Comparison of ENCODE assay signal across 12 mouse cellular contexts in genomic region chr2:28842042-28842441, GRCm38 (mm10). TPM values are rescaled to one million over a fixed set of nuclear protein-coding genes. Genes with fewer than 3 reads are reported as not detected.
A peak's percentile ranks its signal among the peaks of the same experiment; 100 is the strongest.
DNase-seq lines count a peak whose midpoint lies in the region; ATAC-seq lines count a peak whose summit lies in the region.
"Had no signal": no experiment of that assay in that cellular context is flagged by ENCODE, and none has a peak within 500 bp of the region (broad histone marks: within the 10 kb centered on the region; RNA-seq: fewer than 3 reads in every experiment).

No protein-coding gene starts in this region.

- H3K9ac ChIP-seq in heart, embryonic 11.5 days (ENCODE audit: low read depth, low read length), result no peak overlapping the region
- no peak overlapping the region for H3K9ac ChIP-seq in neural tube, embryonic 12.5 days
- H3K9ac ChIP-seq in limb, embryonic 15.5 days, result no peak overlapping the region

- H3K9me3 ChIP-seq in heart, embryonic 11.5 days (replicated peaks; ENCODE audit: control insufficient read depth, low read length), result no peaks in the 10 kb centered on the region
- H3K9me3 ChIP-seq in neural tube, embryonic 12.5 days, result no peaks in the 10 kb centered on the region
- H3K9me3 ChIP-seq in limb, embryonic 15.5 days, result no peaks in the 10 kb centered on the region

- H3K4me2 ChIP-seq in heart, embryonic 11.5 days, result peak overlapping the region; percentile 96; the same call in 1 of the 2 replicates
- H3K4me2 ChIP-seq in neural tube, embryonic 12.5 days (replicated peaks), result peak overlapping the region; percentile 87
- H3K4me2 ChIP-seq in limb, embryonic 15.5 days, result peak overlapping the region; percentile 78; the same call in 1 of the 2 replicates

- H3K27ac ChIP-seq in heart, embryonic 11.5 days (ENCODE audit: low read depth, low read length), result no peak overlapping the region
- H3K27ac ChIP-seq in neural tube, embryonic 12.5 days, result no peak overlapping the region
- H3K27ac ChIP-seq in limb, embryonic 15.5 days, result no peak overlapping the region

- H3K4me1 ChIP-seq in heart, embryonic 11.5 days (ENCODE audit: control insufficient read depth, insufficient read depth, low read length), result peaks cover 13% of the 10 kb centered on the region
- H3K4me1 ChIP-seq in neural tube, embryonic 12.5 days, result peaks cover 33% of the 10 kb centered on the region
- H3K4me1 ChIP-seq in limb, embryonic 15.5 days, result peaks cover 31% of the 10 kb centered on the region

- 0 out of 2 replicates have a peak, but pooled peaks cover 3% of the 10 kb centered on the region for H3K36me3 ChIP-seq in heart, embryonic 11.5 days (ENCODE audit: control insufficient read depth, insufficient read depth, low read length)
- H3K36me3 ChIP-seq in neural tube, embryonic 12.5 days, result peaks cover 20% of the 10 kb centered on the region
- peaks cover 26% of the 10 kb centered on the region for H3K36me3 ChIP-seq in limb, embryonic 15.5 days

- WGBS in heart, embryonic 11.5 days (ENCODE audit: insufficient replicate concordance), result 73% methylated on average over 3 of the region's 3 CpGs
- 92% methylated on average over 3 of the region's 3 CpGs for WGBS in neural tube, embryonic 12.5 days
- 77% methylated on average over 3 of the region's 3 CpGs for WGBS in limb, embryonic 15.5 days

- no peak for ATAC-seq in heart, embryonic 11.5 days (replicated peaks; ENCODE audit: insufficient number of reproducible peaks, low FRiP score, low TSS enrichment)
- ATAC-seq in neural tube, embryonic 12.5 days (ENCODE audit: low FRiP score, low read depth), result no peak
- ATAC-seq in limb, embryonic 15.5 days (ENCODE audit: insufficient number of reproducible peaks, low FRiP score, low TSS enrichment, low read depth), result no peak

- intact Hi-C loops in heart, postnatal 25 days (cut with DNase I), result loop anchor here (5.0 kb wide), 4 partner anchors 85 to 285 kb away; partner anchors contain the start of gene Tsc1

- H3K27me3 ChIP-seq in heart, embryonic 11.5 days (ENCODE audit: control insufficient read depth, insufficient read depth, low read length), result no peaks in the 10 kb centered on the region
- no peaks in the 10 kb centered on the region for H3K27me3 ChIP-seq in neural tube, embryonic 12.5 days (replicated peaks)
- no peaks in the 10 kb centered on the region for H3K27me3 ChIP-seq in limb, embryonic 15.5 days

- no peak overlapping the region for H3K4me3 ChIP-seq in heart, embryonic 11.5 days (ENCODE audit: low read depth, low read length)
- no peak overlapping the region for H3K4me3 ChIP-seq in neural tube, embryonic 12.5 days
- H3K4me3 ChIP-seq in limb, embryonic 15.5 days, result no peak overlapping the region

- no peak for DNase-seq in heart, postnatal 25 days (ENCODE audit: low spot score)
- DNase-seq in neural tube, embryonic 10.5 days (ENCODE audit: extremely low spot score, low spot score), result no peak
- DNase-seq in adrenal gland, adult 2 months, result no peak
- no peak for DNase-seq in cerebellum, postnatal 36 days
- no peak for DNase-seq in thymus, adult 18-20 months
- DNase-seq: cerebellum, adult 11-12 months; kidney, adult 8-10 months; lung, postnatal 36 days; thymus, postnatal 36 days had no signal

RNA-seq across cellular contexts. Expression of gene Ddx31, which starts 1.8 kb away (rescaled TPM):
- polyA plus RNA-seq in heart, embryonic 11.5 days (2014; fragmentation: Nextera tagmentation; extraction: Ambion mirVana), result 9.1 and 9.4 TPM in 2 replicates
- total RNA-seq in heart, postnatal 25 days (2021), result 1 to 10 TPM; 2.7 to 3.4 TPM
- 15.3 and 15.7 TPM in 2 replicates for polyA plus RNA-seq in neural tube, embryonic 12.5 days (2016; fragmentation: Nextera tagmentation; extraction: Ambion mirVana)
- polyA plus RNA-seq in limb, embryonic 15.5 days (2015; fragmentation: Nextera tagmentation; extraction: Ambion mirVana), result 14.7 and 14.8 TPM in 2 replicates
- 10 to 100 TPM; 10.1 to 10.6 TPM for total RNA-seq in adrenal gland, adult 2 months (2021)
- 3.5 and 6.3 TPM in 2 replicates for polyA plus RNA-seq in adrenal gland, adult 2 months (2012; rRNA removed)

RNA-seq across cellular contexts. Expression of gene Gtf3c4, which starts 1.9 kb away (rescaled TPM):
- 13.7 and 13.9 TPM in 2 replicates for polyA plus RNA-seq in heart, embryonic 11.5 days (2014; fragmentation: Nextera tagmentation; extraction: Ambion mirVana)
- 10 to 100 TPM; 18.7 to 20.3 TPM for total RNA-seq in heart, postnatal 25 days (2021)
- polyA plus RNA-seq in neural tube, embryonic 12.5 days (2016; fragmentation: Nextera tagmentation; extraction: Ambion mirVana), result 25.2 and 29.2 TPM in 2 replicates
- polyA plus RNA-seq in limb, embryonic 15.5 days (2015; fragmentation: Nextera tagmentation; extraction: Ambion mirVana), result 12.3 and 14.3 TPM in 2 replicates
- 10 to 100 TPM; 27.5 to 29.6 TPM for total RNA-seq in adrenal gland, adult 2 months (2021)
- polyA plus RNA-seq in adrenal gland, adult 2 months (2012; rRNA removed), result 5.9 and 9.6 TPM in 2 replicates
